Mouse (Mus musculus) MEL (cell line): ENCODE results near the gene Arhgap6. TPM values are rescaled to one million over a fixed set of nuclear protein-coding genes. Genes with fewer than 3 reads are reported as not detected.

ENCODE experiments used
- DNase-seq: peaks from one replicate; pipeline ENCODE4 v3.0.0; 2011; ENCODE audit warnings: low read depth, low spot score
- H3K27ac ChIP-seq: 2 replicates; pipeline ENCODE4 v1.5.1; 2012; ENCODE audit warnings: low read depth, mild to moderate bottlenecking, control low read depth, low read length, moderate library complexity; ENCODE audit not compliant: control insufficient read depth
- H3K27me3 ChIP-seq, 2 experiments: fragments of 150-350 bp in 1 of 2; sonication (generic) in 1 of 2; 2 replicates each; pipeline ENCODE4 v1.6.1; 2012; ENCODE audit warnings: low read length in 2 of 2, mild to moderate bottlenecking in 2 of 2, improper control_type of control experiment in 1 of 2, moderate library complexity in 1 of 2; ENCODE audit not compliant: insufficient read depth in 2 of 2, control insufficient read depth in 1 of 2
- H3K36me3 ChIP-seq, 2 experiments: 2 replicates each; pipeline ENCODE4 v1.6.1; 2012 to 2014; ENCODE audit warnings: low read length in 2 of 2, improper control_type of control experiment in 1 of 2, inconsistent platforms in 1 of 2, mild to moderate bottlenecking in 1 of 2; ENCODE audit not compliant: insufficient read depth in 2 of 2, control insufficient read depth in 1 of 2
- H3K4me1 ChIP-seq, 2 experiments: fragments of 150-350 bp in 1 of 2; sonication (generic) in 1 of 2; 2 replicates each; pipeline ENCODE4 v1.6.1; 2012; ENCODE audit warnings: low read length in 2 of 2, improper control_type of control experiment in 1 of 2, mild to moderate bottlenecking in 1 of 2; ENCODE audit not compliant: insufficient read depth in 2 of 2, control insufficient read depth in 1 of 2
- H3K4me3 ChIP-seq, 2 experiments: fragments of 150-350 bp in 1 of 2; sonication (generic) in 1 of 2; 2 replicates each; pipeline ENCODE4 v1.5.1; 2012; ENCODE audit warnings: low read depth in 2 of 2, low read length in 2 of 2, mild to moderate bottlenecking in 2 of 2, moderate library complexity in 2 of 2, control low read depth in 1 of 2, improper control_type of control experiment in 1 of 2; ENCODE audit not compliant: control insufficient read depth in 1 of 2, insufficient read depth in 1 of 2
- H3K79me2 ChIP-seq: 2 replicates; pipeline ENCODE4 v1.6.1; 2012; ENCODE audit warnings: mild to moderate bottlenecking, low read length, moderate library complexity; ENCODE audit not compliant: control insufficient read depth, poor library complexity, insufficient read depth
- H3K9ac ChIP-seq: 2 replicates; pipeline ENCODE4 v1.6.1; 2012; ENCODE audit warnings: low read depth, mild to moderate bottlenecking, control low read depth, low read length, moderate library complexity; ENCODE audit not compliant: control insufficient read depth, poor library complexity, severe bottlenecking
- H3K9me3 ChIP-seq: fragments of 150-350 bp; sonication (generic); replicated peaks from 2 replicates; pipeline ENCODE4 v1.6.1; 2012; ENCODE audit warnings: mild to moderate bottlenecking, low read length, improper control_type of control experiment, moderate library complexity; ENCODE audit not compliant: insufficient read depth
- CTCF ChIP-seq, 3 experiments: IDR thresholded peaks in 2 of 3; conservative IDR thresholded peaks in 1 of 3; 2 replicates each; pipeline ENCODE4 v1.5.1; 2011 to 2012; ENCODE audit warnings: low read length in 3 of 3, low read depth in 2 of 3, mild to moderate bottlenecking in 2 of 3, improper control_type of control experiment in 1 of 3, inconsistent platforms in 1 of 3, mixed read lengths in 1 of 3, moderate library complexity in 1 of 3; ENCODE audit not compliant: control insufficient read depth in 1 of 3, insufficient read depth in 1 of 3, poor library complexity in 1 of 3, severe bottlenecking in 1 of 3
- ETS1 ChIP-seq: IDR thresholded peaks from 2 replicates; pipeline ENCODE4 v1.6.1; 2012; ENCODE audit warnings: low read depth, mild to moderate bottlenecking, inconsistent platforms, low read length, improper control_type of control experiment, moderate library complexity
- GABPA ChIP-seq: IDR thresholded peaks from 2 replicates; pipeline ENCODE4 v1.6.1; 2012; ENCODE audit warnings: low read depth, mild to moderate bottlenecking, inconsistent platforms, low read length, improper control_type of control experiment, moderate library complexity
- HCFC1 ChIP-seq: IDR thresholded peaks from 2 replicates; pipeline ENCODE4 v1.6.1; 2012; ENCODE audit warnings: low read depth, mild to moderate bottlenecking, inconsistent platforms, low read length, improper control_type of control experiment, moderate library complexity
- JUND ChIP-seq: IDR thresholded peaks from 2 replicates; pipeline ENCODE4 v1.6.1; 2011; ENCODE audit warnings: low read depth, mild to moderate bottlenecking, improper control_type of control experiment, low read length
- MAZ ChIP-seq: IDR thresholded peaks from 2 replicates; pipeline ENCODE4 v1.6.1; 2012; ENCODE audit warnings: low read depth, mild to moderate bottlenecking, inconsistent platforms, low read length, improper control_type of control experiment
- NELFE ChIP-seq: IDR thresholded peaks from 2 replicates; pipeline ENCODE4 v1.6.1; 2011; ENCODE audit warnings: low read depth, low read length, improper control_type of control experiment
- POLR2AphosphoS2 ChIP-seq: IDR thresholded peaks from 2 replicates; pipeline ENCODE4 v1.6.1; 2011; ENCODE audit warnings: low read length, improper control_type of control experiment
- RAD21 ChIP-seq: IDR thresholded peaks from 2 replicates; pipeline ENCODE4 v1.6.1; 2011; ENCODE audit warnings: mild to moderate bottlenecking, low read depth, low read length, improper control_type of control experiment
- SIN3A ChIP-seq: IDR thresholded peaks from 2 replicates; pipeline ENCODE4 v1.6.1; 2012; ENCODE audit warnings: low read length, improper control_type of control experiment, inconsistent platforms
- SMC3 ChIP-seq: IDR thresholded peaks from 2 replicates; pipeline ENCODE4 v1.6.1; 2011; ENCODE audit warnings: low read depth, low read length, improper control_type of control experiment
- USF1 ChIP-seq: IDR thresholded peaks from 2 replicates; pipeline ENCODE4 v1.6.1; 2014; ENCODE audit warnings: low read depth, mild to moderate bottlenecking, inconsistent platforms, low read length, improper control_type of control experiment, moderate library complexity
- ZC3H11A ChIP-seq: IDR thresholded peaks from 2 replicates; pipeline ENCODE4 v1.6.1; 2012; ENCODE audit warnings: low read depth, mild to moderate bottlenecking, inconsistent platforms, low read length, improper control_type of control experiment
- polyA plus RNA-seq, 2 experiments: library from polyadenylated mRNA; stranded (reverse) in 1 of 2; unstranded in 1 of 2; fragments of >175 nt in 1 of 2; fragments of >200 nt in 1 of 2; gene quantifications; 2 replicates each; pipeline versions ENCODE4 v1.2.1 to v1.2.4; 2012; ENCODE audit warnings: low replicate concordance in 2 of 2, low read depth in 1 of 2; ENCODE audit not compliant: insufficient read length in 2 of 2, insufficient read depth in 1 of 2, missing spikeins in 1 of 2
- total RNA-seq: library from RNA; depleted of rRNA; stranded (reverse); fragments of 300-350 nt; gene quantifications from 2 replicates; pipeline ENCODE4 v1.2.3, GENCODE M21; 2012

Arhgap6 gene
- total and polyA plus RNA-seq, 3 experiments, result 4.4 to 21.7 TPM; not detected in 1

- TF ChIP-seq MAZ, result no peak
- no peak for TF ChIP-seq NELFE
- no peak for TF ChIP-seq POLR2AphosphoS2
- no peak for TF ChIP-seq HCFC1
- TF ChIP-seq SIN3A, result peak; percentile 6; the same call in 1 of the 2 replicates
- TF ChIP-seq ETS1, result peak; percentile 85
- no peak for TF ChIP-seq JUND
These were observed 531.2 kb downstream of the Arhgap6 start (continued) for GRCm38 (mm10) chrX:169325929-169326595.

- TF ChIP-seq RAD21 (peak; percentile 70), SMC3 (peak; percentile 58), CTCF (IDR thresholded peaks at IDR 0.05 in 2 of 3, conservative IDR thresholded peaks at IDR 0.05 in 1 of 3; ENCODE audit: control insufficient read depth in 1 of 3, insufficient read depth in 1 of 3, low read depth in 2 of 3, low read length in 3 of 3, poor library complexity in 1 of 3, severe bottlenecking in 1 of 3) (peak; percentile 17 to 65 (median 42); a peak in 5 of 6 replicates), ZC3H11A (peak; percentile 17; the same call in 1 of the 2 replicates), GABPA (no peak)
- Histone ChIP-seq H3K36me3 (0 out of 4 replicates have a peak, but pooled peaks cover 0 to 2% of the 10 kb centered on the region in 2 experiments), H3K79me2 (no peaks in the 10 kb centered on the region), H3K27ac (no peak overlapping the region), H3K9me3 (no peaks in the 10 kb centered on the region), H3K27me3 (no peaks in the 10 kb centered on the region), H3K4me3 (no peak overlapping the region), H3K9ac (no peak overlapping the region), H3K4me1 (no peaks in the 10 kb centered on the region)
- DNase-seq, result peak; percentile 66
These were observed 537.4 kb downstream of the Arhgap6 start for GRCm38 (mm10) chrX:169332264-169332663.

GRCm38 (mm10) chrX:169337559-169337958 lies 542.7 kb downstream of the Arhgap6 start:
- DNase-seq, result no peak
- TF ChIP-seq USF1 (peak; percentile 61), POLR2AphosphoS2 (no peak)
- TF ChIP-seq, all 39 proteins: peak for 1
- Histone ChIP-seq H3K27ac (no peak overlapping the region), H3K9ac (no peak overlapping the region), H3K9me3 (no peaks in the 10 kb centered on the region), H3K4me3 (no peak overlapping the region), H3K4me1 (peaks cover 0 to 3% of the 10 kb centered on the region in 2 experiments; a peak in 2 of 4 replicates), H3K36me3 (peaks cover 0 to 9% of the 10 kb centered on the region in 2 experiments; a peak in 2 of 4 replicates), H3K27me3 (no peaks in the 10 kb centered on the region), H3K79me2 (no peaks in the 10 kb centered on the region)
